Mouse (Mus musculus) CH12.LX (cell line): ENCODE results near the gene Ptger3. TPM values are rescaled to one million over a fixed set of nuclear protein-coding genes. Genes with fewer than 3 reads are reported as not detected.
A peak's percentile ranks its signal among the peaks of the same experiment; 100 is the strongest.

ENCODE experiments used
- DNase-seq: peaks from one replicate; pipeline ENCODE4 v3.0.0-alpha.2; 2013; ENCODE audit errors: extremely low read depth
- H3K27ac ChIP-seq: 2 replicates; pipeline ENCODE4 v1.5.1; 2012; ENCODE audit warnings: low read depth, mild to moderate bottlenecking, control low read depth, moderate library complexity; ENCODE audit not compliant: insufficient read depth
- H3K27me3 ChIP-seq: replicated peaks from 2 replicates; pipeline ENCODE3; 2012; ENCODE audit warnings: inconsistent platforms
- H3K36me3 ChIP-seq, 2 experiments: replicated peaks in 1 of 2; 2 replicates each; pipeline versions ENCODE3 to v1.6.1; 2012; ENCODE audit warnings: inconsistent platforms in 1 of 2, low read length in 1 of 2, mild to moderate bottlenecking in 1 of 2, mixed read lengths in 1 of 2, moderate library complexity in 1 of 2; ENCODE audit not compliant: control insufficient read depth in 1 of 2, insufficient read depth in 1 of 2
- H3K4me1 ChIP-seq, 2 experiments: 2 replicates each; pipeline ENCODE4 v1.6.1; 2012; ENCODE audit warnings: inconsistent platforms in 1 of 2, moderate library complexity in 1 of 2; ENCODE audit not compliant: insufficient read depth in 2 of 2, control insufficient read depth in 1 of 2
- H3K4me2 ChIP-seq: 2 replicates; pipeline ENCODE4 v1.6.1; 2012; ENCODE audit warnings: low read depth, mild to moderate bottlenecking, control low read depth; ENCODE audit not compliant: poor library complexity, insufficient read depth, severe bottlenecking
- H3K4me3 ChIP-seq, 3 experiments: fragments of 150-350 bp in 1 of 3; sonication (generic) in 1 of 3; replicated peaks in 1 of 3; 2 replicates each; pipeline versions ENCODE3 to v1.5.1; 2011 to 2012; ENCODE audit warnings: low read depth in 2 of 3, low read length in 2 of 3, mild to moderate bottlenecking in 2 of 3, moderate library complexity in 2 of 3, control low read depth in 1 of 3, improper control_type of control experiment in 1 of 3, inconsistent platforms in 1 of 3, mixed read lengths in 1 of 3; ENCODE audit not compliant: poor library complexity in 1 of 3
- H3K79me2 ChIP-seq: replicated peaks from 2 replicates; pipeline ENCODE4 v1.6.1; 2012; ENCODE audit warnings: mild to moderate bottlenecking, moderate library complexity; ENCODE audit not compliant: control insufficient read depth, poor library complexity, insufficient read depth, severe bottlenecking; ENCODE audit errors: extremely low read depth
- H3K9ac ChIP-seq: 2 replicates; pipeline ENCODE4 v1.6.1; 2012; ENCODE audit warnings: low read depth, mild to moderate bottlenecking, control low read depth, moderate library complexity; ENCODE audit not compliant: insufficient read depth
- H3K9me3 ChIP-seq: replicated peaks from 2 replicates; pipeline ENCODE3; 2012; ENCODE audit warnings: low read length, inconsistent platforms, mixed read lengths
- BHLHE40 ChIP-seq: IDR thresholded peaks from 2 replicates; pipeline ENCODE4 v1.6.1; 2011; ENCODE audit warnings: mild to moderate bottlenecking, low read depth, low read length, improper control_type of control experiment
- CHD1 ChIP-seq: IDR thresholded peaks from 2 replicates; pipeline ENCODE4 v1.6.1; 2012; ENCODE audit warnings: low read depth, low read length, improper control_type of control experiment, inconsistent platforms
- CHD2 ChIP-seq: IDR thresholded peaks from 2 replicates; pipeline ENCODE4 v1.6.1; 2011; ENCODE audit warnings: low read length, improper control_type of control experiment
- CTCF ChIP-seq, 2 experiments: IDR thresholded peaks in 1 of 2; conservative IDR thresholded peaks in 1 of 2; 2 replicates each; pipeline ENCODE4 v1.5.1; 2011 to 2012; ENCODE audit warnings: low read depth in 2 of 2, low read length in 2 of 2, improper control_type of control experiment in 1 of 2, inconsistent platforms in 1 of 2, mild to moderate bottlenecking in 1 of 2, moderate library complexity in 1 of 2
- E2F4 ChIP-seq: IDR thresholded peaks from 2 replicates; pipeline ENCODE4 v1.6.1; 2011; ENCODE audit warnings: low read depth, low read length, improper control_type of control experiment; ENCODE audit not compliant: insufficient replicate concordance
- ELF1 ChIP-seq: IDR thresholded peaks from 2 replicates; pipeline ENCODE4 v1.6.1; 2014; ENCODE audit warnings: low read depth, mild to moderate bottlenecking, inconsistent platforms, low read length, improper control_type of control experiment
- EP300 ChIP-seq: IDR thresholded peaks from 2 replicates; pipeline ENCODE4 v1.6.1; 2011; ENCODE audit warnings: low read length, improper control_type of control experiment
- ETS1 ChIP-seq: conservative IDR thresholded peaks from 2 replicates; pipeline ENCODE4 v1.6.1; 2012; ENCODE audit warnings: low read depth, mild to moderate bottlenecking, inconsistent platforms, low read length, improper control_type of control experiment, moderate library complexity
- GABPA ChIP-seq: IDR thresholded peaks from 2 replicates; pipeline ENCODE4 v1.6.1; 2012; ENCODE audit warnings: low read depth, low read length, improper control_type of control experiment, inconsistent platforms; ENCODE audit not compliant: insufficient replicate concordance
- HCFC1 ChIP-seq: IDR thresholded peaks from 2 replicates; pipeline ENCODE4 v1.6.1; 2012; ENCODE audit warnings: low read depth, mild to moderate bottlenecking, inconsistent platforms, low read length, improper control_type of control experiment
- IRF4 ChIP-seq: IDR thresholded peaks from 2 replicates; pipeline ENCODE4 v1.6.1; 2014; ENCODE audit warnings: low read depth, mild to moderate bottlenecking, inconsistent platforms, low read length, improper control_type of control experiment
- JUN ChIP-seq: IDR thresholded peaks from 2 replicates; pipeline ENCODE4 v1.6.1; 2011; ENCODE audit warnings: low read depth, mild to moderate bottlenecking, low read length, improper control_type of control experiment, moderate library complexity; ENCODE audit not compliant: insufficient read depth
- JUND ChIP-seq: conservative IDR thresholded peaks from 2 replicates; pipeline ENCODE4 v1.6.1; 2011; ENCODE audit warnings: low read depth, low read length, improper control_type of control experiment
- KAT2A ChIP-seq: IDR thresholded peaks from 2 replicates; pipeline ENCODE4 v1.6.1; 2012; ENCODE audit warnings: low read length, improper control_type of control experiment, inconsistent platforms; ENCODE audit not compliant: insufficient replicate concordance
- MAFK ChIP-seq: IDR thresholded peaks from 2 replicates; pipeline ENCODE4 v1.6.1; 2011; ENCODE audit warnings: low read length, improper control_type of control experiment; ENCODE audit not compliant: insufficient replicate concordance
- MAX ChIP-seq: IDR thresholded peaks from 2 replicates; pipeline ENCODE4 v1.6.1; 2011; ENCODE audit warnings: low read length, improper control_type of control experiment
- MAZ ChIP-seq: IDR thresholded peaks from 2 replicates; pipeline ENCODE4 v1.6.1; 2012; ENCODE audit warnings: low read depth, mild to moderate bottlenecking, inconsistent platforms, low read length, improper control_type of control experiment, moderate library complexity
- MEF2A ChIP-seq: IDR thresholded peaks from 2 replicates; pipeline ENCODE4 v1.6.1; 2014; ENCODE audit warnings: low read depth, mild to moderate bottlenecking, inconsistent platforms, low read length, improper control_type of control experiment, borderline replicate concordance
- MXI1 ChIP-seq: IDR thresholded peaks from 2 replicates; pipeline ENCODE4 v1.6.1; 2011; ENCODE audit warnings: mild to moderate bottlenecking, low read depth, low read length, improper control_type of control experiment
- MYC ChIP-seq: IDR thresholded peaks from 2 replicates; pipeline ENCODE4 v1.6.1; 2011; ENCODE audit warnings: low read depth, mild to moderate bottlenecking, improper control_type of control experiment, low read length
- NELFE ChIP-seq: IDR thresholded peaks from 2 replicates; pipeline ENCODE4 v1.6.1; 2011; ENCODE audit warnings: low read depth, low read length, improper control_type of control experiment
- NRF1 ChIP-seq: IDR thresholded peaks from 2 replicates; pipeline ENCODE4 v1.6.1; 2014; ENCODE audit warnings: low read depth, mild to moderate bottlenecking, inconsistent platforms, low read length, improper control_type of control experiment, moderate library complexity
- PAX5 ChIP-seq: IDR thresholded peaks from 2 replicates; pipeline ENCODE4 v1.6.1; 2012; ENCODE audit warnings: low read length, inconsistent platforms, mixed read lengths
- POLR2A ChIP-seq: IDR thresholded peaks from 2 replicates; pipeline ENCODE4 v1.6.1; 2011; ENCODE audit warnings: low read depth, mild to moderate bottlenecking, improper control_type of control experiment, low read length
- POLR2AphosphoS2 ChIP-seq: IDR thresholded peaks from 2 replicates; pipeline ENCODE4 v1.6.1; 2011; ENCODE audit warnings: low read depth, low read length, improper control_type of control experiment
- RAD21 ChIP-seq: IDR thresholded peaks from 2 replicates; pipeline ENCODE4 v1.6.1; 2011; ENCODE audit warnings: low read depth, mild to moderate bottlenecking, low read length, improper control_type of control experiment, moderate library complexity
- RCOR1 ChIP-seq: conservative IDR thresholded peaks from 2 replicates; pipeline ENCODE4 v1.6.1; 2012; ENCODE audit warnings: low read depth, mild to moderate bottlenecking, inconsistent platforms, low read length, improper control_type of control experiment
- SIN3A ChIP-seq: IDR thresholded peaks from 2 replicates; pipeline ENCODE4 v1.6.1; 2012; ENCODE audit warnings: low read length, improper control_type of control experiment, inconsistent platforms
- SMC3 ChIP-seq: IDR thresholded peaks from 2 replicates; pipeline ENCODE4 v1.6.1; 2011; ENCODE audit warnings: low read depth, low read length, improper control_type of control experiment
- TBP ChIP-seq: conservative IDR thresholded peaks from 2 replicates; pipeline ENCODE4 v1.6.1; 2011; ENCODE audit warnings: low read depth, low read length, improper control_type of control experiment
- TCF12 ChIP-seq: IDR thresholded peaks from 2 replicates; pipeline ENCODE4 v1.6.1; 2014; ENCODE audit warnings: low read depth, mild to moderate bottlenecking, inconsistent platforms, low read length, improper control_type of control experiment
- UBTF ChIP-seq: IDR thresholded peaks from 2 replicates; pipeline ENCODE4 v1.6.1; 2012; ENCODE audit warnings: low read depth, mild to moderate bottlenecking, inconsistent platforms, low read length, improper control_type of control experiment, moderate library complexity
- USF1 ChIP-seq: IDR thresholded peaks from 2 replicates; pipeline ENCODE4 v1.6.1; 2014; ENCODE audit warnings: low read depth, mild to moderate bottlenecking, inconsistent platforms, low read length, improper control_type of control experiment
- USF2 ChIP-seq: conservative IDR thresholded peaks from 2 replicates; pipeline ENCODE4 v1.6.1; 2011; ENCODE audit warnings: low read depth, low read length, improper control_type of control experiment
- ZC3H11A ChIP-seq: IDR thresholded peaks from 2 replicates; pipeline ENCODE4 v1.6.1; 2012; ENCODE audit warnings: low read depth, mild to moderate bottlenecking, inconsistent platforms, low read length, improper control_type of control experiment
- ZKSCAN1 ChIP-seq: IDR thresholded peaks from 2 replicates; pipeline ENCODE4 v1.6.1; 2012; ENCODE audit warnings: low read depth, inconsistent platforms, low read length, improper control_type of control experiment, borderline replicate concordance
- ZMIZ1 ChIP-seq: IDR thresholded peaks from 2 replicates; pipeline ENCODE4 v1.6.1; 2012; ENCODE audit warnings: low read depth, mild to moderate bottlenecking, inconsistent platforms, low read length, improper control_type of control experiment
- ZNF384 ChIP-seq: IDR thresholded peaks from 2 replicates; pipeline ENCODE4 v1.6.1; 2012; ENCODE audit warnings: low read depth, low read length, improper control_type of control experiment, inconsistent platforms
- dilution Hi-C: fragments of 300-500 bp; cut with MboI; formaldehyde crosslinking; loops from 2 replicates; pipeline ENCODE4 v1.14.3; 2020; ENCODE audit warnings: low sequenced_read_pairs; ENCODE audit not compliant: extremely low pct_unique_long_range_greater_than_20kb, extremely low pct_ligation_motif_present
- in situ Hi-C: fragments of 300-500 bp; cut with MboI; formaldehyde crosslinking; loops from 3 replicates; pipeline ENCODE4 v1.14.3; 2019; ENCODE audit warnings: low sequenced_read_pairs, low pct_ligation_motif_present, low pct_unique_long_range_greater_than_20kb, mixed read lengths
- polyA plus RNA-seq: library from polyadenylated mRNA; unstranded; fragments of >175 nt; gene quantifications from 2 replicates; pipeline ENCODE4 v1.2.1, GENCODE M21; 2012; ENCODE audit warnings: low read depth; ENCODE audit not compliant: insufficient read length
- total RNA-seq, 2 experiments: library from RNA; depleted of rRNA; stranded (reverse); fragments of 300-350 nt in 1 of 2; fragments of >200 nt in 1 of 2; gene quantifications; 2 replicates each; pipeline ENCODE4 v1.2.3; 2012 to 2014

Ptger3 gene
- total and polyA plus RNA-seq, 3 experiments, result 0.06 TPM; not detected in 2

DNA sequence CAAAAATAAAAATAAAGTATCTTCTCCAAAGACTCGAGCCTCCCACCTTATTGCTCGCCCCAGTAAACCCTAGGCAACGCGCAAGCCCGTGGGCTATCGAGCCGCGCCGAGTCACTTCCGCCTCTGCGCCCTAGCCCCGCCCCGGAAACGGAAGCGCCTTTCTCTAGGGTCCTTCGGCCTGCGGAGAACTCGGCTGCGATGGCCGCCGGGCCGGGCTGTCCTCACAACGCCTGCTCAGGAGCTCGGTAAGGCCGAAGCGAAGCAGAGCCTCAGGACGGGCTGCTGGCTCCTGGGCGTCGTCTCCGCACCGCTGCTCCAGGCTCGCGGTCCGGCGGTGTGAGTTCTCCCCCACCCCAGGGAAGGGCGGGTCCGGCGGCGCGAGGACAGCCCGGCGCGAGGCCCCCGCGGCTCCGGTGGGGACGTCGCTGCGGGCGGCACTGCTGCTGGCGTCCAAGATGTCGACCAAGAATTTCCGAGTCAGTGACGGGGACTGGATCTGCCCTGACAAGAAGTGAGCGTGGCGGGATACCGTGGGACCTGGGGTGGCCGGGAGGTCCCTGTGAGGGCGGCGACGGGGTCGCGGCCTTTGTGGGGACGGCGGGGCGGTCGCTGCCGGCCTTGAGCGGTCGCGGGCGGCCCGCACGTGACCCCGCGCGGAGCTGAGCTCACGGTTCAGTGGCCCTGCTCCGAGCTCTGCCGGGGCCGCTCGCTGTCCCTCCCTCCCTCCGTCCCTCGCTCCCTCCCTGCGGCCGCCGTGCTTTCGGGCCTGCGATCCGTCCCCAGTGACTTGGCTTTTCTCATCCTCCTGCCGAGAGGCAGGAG lies 32.5 kb upstream of the Ptger3 start, which contains the start of gene Zranb2:
Gene Zranb2, plus strand, starts transcription at position 197 of the 822 bp plus-strand sequence.
- peak; percentile 98 for DNase-seq
- dilution Hi-C loops (no loop called here), in situ Hi-C loops (loop anchor here (25.0 kb wide), 1 partner anchor 478 kb away; no protein-coding TSS in a partner anchor)
- Histone ChIP-seq H3K27ac (peak within 1 kb of the TSS; percentile 73), H3K4me2 (peak within 1 kb of the TSS; percentile 41), H3K27me3 (no peaks in the 10 kb centered on the region), H3K36me3 (peaks cover 16 to 32% of the 10 kb centered on the region in 2 experiments), H3K9me3 (no peaks in the 10 kb centered on the region), H3K79me2 (peaks cover 40% of the 10 kb centered on the region), H3K4me1 (peaks cover 7 to 38% of the 10 kb centered on the region in 2 experiments), H3K4me3 (peak within 1 kb of the TSS; percentile 71 to 84 (median 77)), H3K9ac (peak within 1 kb of the TSS; percentile 88)
- TF ChIP-seq SMC3, result no peak
- TF ChIP-seq TBP, result peak; percentile 75
- TF ChIP-seq MEF2A, result peak; percentile 83
- TF ChIP-seq RCOR1, result peak; percentile 90
- peak; percentile 85 for TF ChIP-seq SIN3A
- TF ChIP-seq NRF1, result peak; percentile 80
- TF ChIP-seq ELF1, result peak; percentile 100
- TF ChIP-seq MAFK, result no peak
- no peak for TF ChIP-seq EP300
- 0 out of 2 replicates have a peak, but pooled peaks have one; percentile 8 for TF ChIP-seq ZNF384
- peak; percentile 29; the same call in 1 of the 2 replicates for TF ChIP-seq MYC
- TF ChIP-seq ZMIZ1, result peak; percentile 88
- peak; percentile 64 for TF ChIP-seq IRF4
- no peak for TF ChIP-seq E2F4
- TF ChIP-seq POLR2A, result peak; percentile 96
- peak; percentile 85 for TF ChIP-seq USF1
- TF ChIP-seq MAZ, result peak; percentile 79
- peak; percentile 97 for TF ChIP-seq HCFC1
- TF ChIP-seq POLR2AphosphoS2, result peak; percentile 82; the same call in 1 of the 2 replicates
- peak; percentile 67; the same call in 1 of the 2 replicates for TF ChIP-seq UBTF
- peak; percentile 66 for TF ChIP-seq USF2
- no peak for TF ChIP-seq ZKSCAN1
- no peak for TF ChIP-seq PAX5
- no peak; the same call in 1 of the 2 replicates for TF ChIP-seq GABPA
- no peak for TF ChIP-seq JUND
- peak in 1 of 2 experiments; percentile 45; a peak in 2 of 4 replicates for TF ChIP-seq CTCF (conservative IDR thresholded peaks at IDR 0.05 in 1 of 2, IDR thresholded peaks at IDR 0.05 in 1 of 2; ENCODE audit: low read depth in 2 of 2, low read length in 2 of 2)
- no peak for TF ChIP-seq CHD1
- peak; percentile 94; the same call in 1 of the 2 replicates for TF ChIP-seq KAT2A
- peak; percentile 100 for TF ChIP-seq MAX
- peak; percentile 85 for TF ChIP-seq MXI1
- TF ChIP-seq ZC3H11A, result no peak
- no peak for TF ChIP-seq CHD2
- TF ChIP-seq RAD21, result no peak
- TF ChIP-seq TCF12, result peak; percentile 94
- no peak for TF ChIP-seq JUN
- TF ChIP-seq NELFE, result peak; percentile 93
- TF ChIP-seq BHLHE40, result peak; percentile 98
- 0 out of 2 replicates have a peak, but pooled peaks have one; percentile 7 for TF ChIP-seq ETS1
